Mouse (Mus musculus) kidney, postnatal 10 days (tissue): Measurements from ENCODE around the gene Thyn1.

Experiments used
- DNase-seq: peaks from one replicate; pipeline ENCODE4 v3.0.0; 2021; ENCODE audit warnings: mixed read lengths

The Thyn1 gene

DNA sequence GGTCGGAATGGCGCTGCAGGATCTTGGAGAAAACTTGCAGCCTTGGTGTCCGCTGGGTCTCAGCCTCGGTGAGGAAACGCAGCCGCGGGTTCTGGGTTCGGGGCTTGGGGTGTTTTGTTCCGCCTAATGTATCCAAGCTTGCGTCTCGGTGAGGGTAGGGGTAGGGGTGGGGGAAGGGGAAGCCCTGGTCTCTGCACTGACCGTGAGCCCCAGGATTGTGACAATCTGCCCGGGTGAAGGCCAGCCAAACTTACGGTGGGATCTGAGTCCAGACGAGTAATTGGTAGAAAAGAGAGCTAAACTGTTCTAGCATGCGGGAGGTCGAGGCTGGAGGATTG is 31.2 kb downstream of the Thyn1 start:
- DNase-seq, result no peak

GRCm38 (mm10) chr9:27043892-27044291 is 44.4 kb downstream of the Thyn1 start:
- no peak for DNase-seq

DNA sequence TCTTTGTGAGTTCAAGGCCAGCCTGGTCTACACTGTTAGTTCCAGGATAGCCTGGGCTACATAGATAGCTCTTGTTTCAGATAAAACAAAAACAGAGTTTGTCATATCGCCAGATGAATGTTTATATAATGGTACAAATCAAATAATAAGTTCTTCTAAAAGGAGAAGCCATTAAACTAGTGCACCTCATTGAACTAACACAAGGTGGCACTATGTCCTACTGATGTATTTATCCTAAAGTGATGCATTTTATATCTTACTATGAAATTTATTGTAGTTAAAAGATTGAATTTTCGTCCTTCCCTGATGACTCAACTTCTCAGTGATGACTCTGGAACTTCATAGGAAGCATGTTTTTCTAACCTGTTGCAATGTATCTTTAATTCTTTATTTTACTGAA is 50.0 kb downstream of the Thyn1 start:
- DNase-seq, result no peak
